Mouse (Mus musculus) liver, embryonic 11.5 days (tissue): Measurements from ENCODE around the gene Ppp2ca. TPM values are rescaled to one million over a fixed set of nuclear protein-coding genes. Genes with fewer than 3 reads are reported as not detected.

Experiments used
- ATAC-seq: fragments of 200-750 bp; cut with Nextera tagmentation; replicated peaks from 2 replicates; pipeline ENCODE4 v1.8.0; 2017; ENCODE audit warnings: moderate number of reproducible peaks, mild to moderate bottlenecking, moderate TSS enrichment, moderate library complexity; ENCODE audit not compliant: low FRiP score
- DNase-seq: peaks from one replicate; pipeline ENCODE4 v3.0.0-alpha.2; 2017; ENCODE audit warnings: low spot score
- H3K27ac ChIP-seq: fragments of 300-500 bp; sonication (generic); 2 replicates; pipeline ENCODE4 v1.5.1; 2014; ENCODE audit warnings: mild to moderate bottlenecking, low read depth, low read length, control low read depth
- H3K27me3 ChIP-seq: fragments of 300-500 bp; sonication (generic); replicated peaks from 2 replicates; pipeline ENCODE4 v1.6.1; 2014; ENCODE audit warnings: low read length, mixed read lengths; ENCODE audit not compliant: control insufficient read depth, insufficient read depth
- H3K36me3 ChIP-seq: fragments of 300-500 bp; sonication (generic); 2 replicates; pipeline ENCODE4 v1.6.1; 2014; ENCODE audit warnings: mild to moderate bottlenecking, low read length, moderate library complexity, mixed read lengths; ENCODE audit not compliant: control insufficient read depth, insufficient read depth
- H3K4me1 ChIP-seq: fragments of 300-500 bp; sonication (generic); replicated peaks from 2 replicates; pipeline ENCODE4 v1.6.1; 2014; ENCODE audit warnings: low read length, mixed read lengths; ENCODE audit not compliant: control insufficient read depth, insufficient read depth
- H3K4me2 ChIP-seq: fragments of 300-500 bp; sonication (generic); 2 replicates; pipeline ENCODE4 v1.6.1; 2014; ENCODE audit warnings: mild to moderate bottlenecking, control low read depth, moderate library complexity
- H3K4me3 ChIP-seq: fragments of 300-500 bp; sonication (generic); 2 replicates; pipeline ENCODE4 v1.5.1; 2014; ENCODE audit warnings: low read depth, low read length, control low read depth
- H3K9ac ChIP-seq: fragments of 300-500 bp; sonication (generic); 2 replicates; pipeline ENCODE4 v1.6.1; 2014; ENCODE audit warnings: low read depth, low read length, control low read depth
- H3K9me3 ChIP-seq: fragments of 300-500 bp; sonication (generic); 2 replicates; pipeline ENCODE4 v1.6.1; 2016; ENCODE audit warnings: low read length, inconsistent platforms, mixed read lengths; ENCODE audit not compliant: control insufficient read depth
- WGBS: fragments of 180-500 bp; shearing (Covaris S2); extraction: QIAGEN DNeasy Blood & Tissue Kit; methylation state at CpG from one replicate; pipeline ENCODE4 v1.1.7; 2014; 5-methylcytosine and 5-hydroxymethylcytosine counted together
- polyA plus RNA-seq: library from polyadenylated mRNA; unstranded; fragments of >200 nt; fragmentation: Nextera tagmentation; extraction: Ambion mirVana; gene quantifications from 2 replicates; pipeline ENCODE4 v1.2.1, GENCODE M21; 2014

Gene Ppp2ca
- polyA plus RNA-seq, 1 experiment from 2014 or later: 69.4 TPM

DNA sequence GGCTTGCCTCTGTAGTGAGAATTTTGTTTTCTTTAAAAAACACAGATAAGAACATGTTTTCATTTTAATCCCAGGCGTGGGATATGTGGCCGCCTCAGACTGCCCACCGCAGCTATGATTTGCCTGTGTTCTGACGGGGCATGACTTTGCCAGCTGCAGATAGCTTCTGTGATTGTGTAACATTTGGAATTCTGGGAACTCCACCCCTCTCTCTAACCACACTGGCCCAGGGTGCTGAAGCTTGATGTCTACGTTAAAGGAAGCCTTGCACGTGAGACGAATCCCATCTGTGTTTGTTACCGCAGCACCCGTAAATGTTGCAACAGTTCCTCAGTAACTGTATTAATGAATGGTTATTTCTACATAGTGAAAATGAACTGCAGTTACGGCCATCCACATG lies 26.7 kb upstream of the Ppp2ca start:
- Histone ChIP-seq H3K4me3 (no peak overlapping the region), H3K4me2 (no peak overlapping the region), H3K27ac (no peak overlapping the region), H3K9me3 (no peaks in the 10 kb centered on the region), H3K27me3 (no peaks in the 10 kb centered on the region), H3K4me1 (peaks cover 23% of the 10 kb centered on the region), H3K9ac (no peak overlapping the region), H3K36me3 (no peaks in the 10 kb centered on the region)
- 57% methylated on average over 10 of the region's 10 CpGs for WGBS
- DNase-seq: no peak
- ATAC-seq: no peak

DNA sequence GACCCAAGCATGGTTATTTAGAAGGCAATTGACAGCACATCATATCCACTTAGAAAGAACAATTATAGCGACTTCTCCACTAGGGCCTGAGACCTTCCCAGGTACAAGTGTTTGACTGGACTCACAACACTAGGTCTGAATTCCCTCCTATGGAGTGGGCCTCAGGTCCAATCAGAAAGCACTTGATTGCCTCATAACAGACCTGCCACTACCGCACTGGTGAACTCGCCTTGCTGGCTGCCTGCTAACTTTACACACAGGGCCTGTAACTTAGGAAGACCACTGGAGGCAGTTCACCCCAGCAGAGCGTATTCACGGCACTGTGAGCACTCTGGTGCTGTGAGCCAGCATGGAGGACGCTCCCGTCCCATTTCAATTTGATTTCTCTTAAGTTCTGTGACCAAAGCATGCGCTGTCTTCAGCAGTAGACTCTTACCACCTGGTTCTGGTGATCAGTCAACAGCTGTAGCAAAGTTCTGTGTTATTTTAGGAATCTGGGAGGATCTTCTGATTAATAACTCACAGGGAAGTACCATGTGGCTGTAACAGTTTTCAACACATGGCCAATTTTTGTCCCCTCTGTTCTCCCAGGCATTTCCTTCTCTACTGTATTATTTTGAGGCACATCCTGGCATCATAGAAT lies 24.8 kb upstream of the Ppp2ca start:
- ATAC-seq: no peak
- H3K9me3 ChIP-seq: no peaks in the 10 kb centered on the region
- H3K9ac ChIP-seq: no peak overlapping the region
- no peak overlapping the region for H3K27ac ChIP-seq
- DNase-seq: no peak
- H3K4me3 ChIP-seq: no peak overlapping the region
- no peak overlapping the region for H3K4me2 ChIP-seq
- WGBS: 73% methylated on average over 8 of the region's 8 CpGs
- peaks cover 23% of the 10 kb centered on the region for H3K4me1 ChIP-seq
- H3K27me3 ChIP-seq: no peaks in the 10 kb centered on the region
- H3K36me3 ChIP-seq: no peaks in the 10 kb centered on the region

DNA sequence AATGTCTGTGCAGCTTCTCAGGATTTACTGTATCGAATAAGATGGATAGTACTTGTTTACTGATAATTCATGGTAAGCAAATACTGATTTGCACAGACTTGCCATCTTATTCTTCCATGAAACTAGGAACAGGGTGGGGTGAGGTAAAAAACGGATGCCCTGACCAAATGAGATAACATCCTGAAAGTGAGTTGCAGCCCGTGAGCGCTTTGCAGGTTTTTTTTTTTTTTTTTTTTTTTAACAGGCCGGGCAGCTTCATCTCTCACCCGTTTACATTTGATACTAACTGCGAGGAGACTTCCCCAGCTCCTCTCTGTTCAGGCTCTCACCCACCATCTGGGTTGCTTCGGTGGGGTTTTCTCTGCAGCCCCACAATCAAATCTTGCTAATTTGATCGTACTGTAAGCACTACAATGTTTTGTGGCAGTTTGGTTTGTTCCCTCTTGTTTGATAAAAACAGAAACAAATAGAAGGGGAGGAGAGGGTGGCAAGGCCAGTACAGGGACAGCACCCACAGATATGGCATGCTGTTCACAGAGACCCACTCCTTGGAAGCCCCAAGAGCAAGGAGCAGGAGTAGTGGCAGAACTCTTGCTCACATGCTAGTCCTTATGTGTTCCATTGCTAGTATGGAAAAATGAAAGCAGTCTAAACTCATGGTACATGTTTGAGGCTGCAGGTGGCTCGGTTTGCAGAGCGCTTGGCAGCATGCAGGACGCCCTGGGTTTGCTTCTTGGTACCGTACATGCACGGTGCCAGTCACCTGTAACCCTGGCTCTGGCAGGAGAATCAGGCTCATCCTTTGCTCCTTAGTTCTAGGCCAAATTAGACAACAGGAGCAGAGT lies 23.6 kb upstream of the Ppp2ca start:
- peaks cover 23% of the 10 kb centered on the region for H3K4me1 ChIP-seq
- peak overlapping the region; percentile 44 for H3K4me2 ChIP-seq
- no peaks in the 10 kb centered on the region for H3K9me3 ChIP-seq
- 40% methylated on average over 14 of the region's 14 CpGs for WGBS
- DNase-seq: no peak
- no peak overlapping the region for H3K4me3 ChIP-seq
- H3K27me3 ChIP-seq: no peaks in the 10 kb centered on the region
- H3K36me3 ChIP-seq: no peaks in the 10 kb centered on the region
- peak overlapping the region; percentile 55 for H3K27ac ChIP-seq
- ATAC-seq: peak; percentile 53; the same call in 1 of the 2 replicates
- no peak overlapping the region for H3K9ac ChIP-seq

DNA sequence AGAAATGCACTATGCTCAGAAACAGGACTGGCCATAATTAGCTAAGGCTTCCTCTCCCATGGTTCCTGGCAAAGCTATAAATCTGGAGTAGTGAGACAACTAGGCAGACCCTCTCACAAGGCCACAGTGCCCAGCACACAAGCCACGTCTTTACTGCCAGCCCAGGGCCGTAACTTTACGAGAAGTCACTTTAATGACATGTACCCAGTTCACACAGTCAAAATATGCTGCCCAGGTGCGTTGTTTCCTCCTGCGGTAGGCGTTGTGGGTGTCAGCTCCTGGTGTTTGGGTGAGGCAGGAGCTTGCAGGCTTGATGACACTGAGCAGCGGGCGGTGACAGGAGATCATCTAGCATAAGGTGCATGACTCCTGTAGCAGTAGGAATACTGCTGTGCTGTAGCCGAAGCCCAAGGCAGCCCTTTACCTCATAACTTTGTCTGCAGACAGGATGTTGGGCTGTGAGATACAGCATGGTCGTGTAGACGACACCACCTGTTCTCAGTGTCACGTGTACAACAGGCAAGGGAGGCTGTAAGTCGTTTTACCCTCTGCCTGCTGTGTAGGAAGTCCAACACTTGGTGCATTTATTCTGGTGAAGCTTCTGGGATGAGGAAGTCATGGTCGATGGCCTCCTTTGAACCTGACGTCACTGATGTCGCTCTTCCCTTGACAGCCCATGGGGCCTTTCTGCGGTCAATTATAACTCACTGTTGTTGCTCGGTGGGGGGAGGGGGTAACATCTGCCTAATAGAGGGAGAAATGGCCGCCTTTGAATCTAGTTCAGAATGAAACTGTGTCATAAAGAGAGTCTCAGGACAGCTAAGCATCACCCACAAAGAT lies 22.5 kb upstream of the Ppp2ca start:
- Histone ChIP-seq H3K27me3 (no peaks in the 10 kb centered on the region), H3K36me3 (no peaks in the 10 kb centered on the region), H3K4me2 (no peak overlapping the region), H3K4me3 (no peak overlapping the region), H3K4me1 (peaks cover 26% of the 10 kb centered on the region), H3K27ac (no peak overlapping the region), H3K9me3 (no peaks in the 10 kb centered on the region), H3K9ac (no peak overlapping the region)
- no peak for ATAC-seq
- 57% methylated on average over 19 of the region's 19 CpGs for WGBS
- DNase-seq: no peak

DNA sequence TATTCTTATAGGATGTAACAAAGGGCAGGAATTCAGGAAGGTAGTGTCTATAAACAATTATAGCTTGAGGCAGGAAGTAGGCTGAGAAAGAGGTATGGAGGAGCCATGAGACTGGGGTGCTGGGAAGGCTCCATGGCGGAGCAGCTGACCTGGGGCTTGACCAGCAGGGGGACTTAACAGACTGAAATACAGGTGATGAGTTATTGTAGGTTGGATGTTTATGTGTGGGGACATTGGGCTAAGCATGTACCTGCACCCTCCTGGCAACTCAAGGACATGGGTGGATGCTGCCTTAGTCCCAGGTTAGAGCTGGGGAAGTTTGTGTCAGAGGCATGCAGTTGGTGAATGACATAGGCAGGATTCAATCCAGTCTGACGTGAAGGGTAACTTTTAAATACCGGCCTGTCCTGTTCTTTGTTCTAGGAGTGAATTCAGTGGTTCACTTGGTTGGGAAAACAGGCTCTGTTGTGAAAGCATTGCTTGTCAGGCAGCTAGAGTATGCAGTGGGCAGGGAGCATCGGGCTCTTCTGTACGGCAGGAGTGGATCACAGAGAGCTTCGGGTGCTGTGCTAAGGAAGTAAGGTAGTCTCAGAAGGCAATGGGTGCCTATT lies 21.6 kb upstream of the Ppp2ca start:
- WGBS: 83% methylated on average over 6 of the region's 6 CpGs
- Histone ChIP-seq H3K4me3 (no peak overlapping the region), H3K9me3 (no peaks in the 10 kb centered on the region), H3K9ac (no peak overlapping the region), H3K27me3 (no peaks in the 10 kb centered on the region), H3K36me3 (no peaks in the 10 kb centered on the region), H3K4me1 (peaks cover 26% of the 10 kb centered on the region), H3K4me2 (no peak overlapping the region), H3K27ac (no peak overlapping the region)
- no peak for ATAC-seq
- no peak for DNase-seq

DNA sequence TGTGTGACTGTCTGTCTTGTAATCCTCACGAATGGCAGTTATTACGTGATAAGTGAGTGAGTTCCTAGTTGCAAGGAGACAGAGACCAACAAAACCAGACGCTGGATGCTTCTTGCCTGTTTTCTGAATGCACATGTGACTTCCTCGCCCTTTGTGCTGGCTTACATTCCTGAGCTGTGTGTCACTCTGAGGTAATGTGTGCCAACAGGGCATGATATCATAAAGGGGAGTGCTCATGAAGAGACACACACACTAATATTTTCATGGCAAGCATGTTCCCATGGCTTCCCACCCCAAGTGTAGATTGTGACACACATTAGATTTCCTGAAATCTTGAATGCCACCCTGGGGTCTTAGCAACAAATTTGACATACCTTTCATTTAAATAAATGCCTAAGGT lies 20.5 kb upstream of the Ppp2ca start:
- H3K36me3 ChIP-seq: no peaks in the 10 kb centered on the region
- H3K27ac ChIP-seq: no peak overlapping the region
- DNase-seq (no peak), ATAC-seq (no peak)
- no peak overlapping the region for H3K9ac ChIP-seq
- H3K4me2 ChIP-seq: no peak overlapping the region
- WGBS: 75% methylated on average over 4 of the region's 4 CpGs
- H3K4me1 ChIP-seq: peaks cover 26% of the 10 kb centered on the region
- no peaks in the 10 kb centered on the region for H3K27me3 ChIP-seq
- H3K9me3 ChIP-seq: no peaks in the 10 kb centered on the region
- H3K4me3 ChIP-seq: no peak overlapping the region

DNA sequence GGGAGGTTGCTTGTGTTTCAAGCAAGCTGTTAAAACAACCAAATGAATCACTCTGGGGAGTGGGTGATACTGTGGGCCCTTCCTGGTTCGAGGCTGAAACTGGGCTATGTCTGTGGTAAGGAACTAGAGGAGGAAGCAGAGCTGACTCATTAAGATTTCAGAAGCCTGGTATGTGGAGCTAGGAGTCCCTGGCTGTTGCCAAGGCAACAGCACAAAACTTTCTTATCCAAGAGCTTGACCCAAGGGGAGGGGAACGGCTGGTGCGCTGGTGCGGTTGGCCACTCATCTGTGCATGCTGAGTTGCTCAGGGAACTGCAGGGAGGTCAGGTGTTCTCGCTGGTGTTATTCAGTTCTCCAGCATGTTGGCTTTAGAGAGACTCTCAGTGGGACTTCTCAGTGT lies 18.5 kb upstream of the Ppp2ca start:
- H3K4me3 ChIP-seq: no peak overlapping the region
- no peak overlapping the region for H3K9ac ChIP-seq
- H3K27me3 ChIP-seq: no peaks in the 10 kb centered on the region
- H3K36me3 ChIP-seq: no peaks in the 10 kb centered on the region
- WGBS: 29% methylated on average over 5 of the region's 5 CpGs
- H3K4me2 ChIP-seq: no peak overlapping the region
- no peak overlapping the region for H3K27ac ChIP-seq
- no peaks in the 10 kb centered on the region for H3K9me3 ChIP-seq
- ATAC-seq (no peak), DNase-seq (no peak)
- H3K4me1 ChIP-seq: peaks cover 16% of the 10 kb centered on the region

DNA sequence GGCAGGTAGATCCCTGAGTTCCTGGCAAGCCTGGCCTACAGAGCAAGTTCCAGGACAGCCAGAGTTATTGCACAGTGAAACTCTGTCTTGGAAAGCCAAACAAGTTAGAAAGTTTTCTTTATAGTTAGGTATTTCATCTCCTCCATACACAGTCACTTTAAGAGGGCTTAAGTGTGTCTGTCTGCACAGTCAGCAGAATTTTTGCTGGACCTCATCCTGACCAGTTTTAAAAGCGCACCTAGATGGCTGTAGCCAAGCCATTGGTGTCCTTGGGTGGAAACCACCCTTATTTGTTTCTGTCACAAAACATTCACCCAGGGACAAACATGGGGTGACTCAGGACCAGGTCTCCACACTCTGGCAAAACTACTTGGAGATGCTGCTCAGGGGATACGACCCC lies 17.8 kb upstream of the Ppp2ca start:
- ATAC-seq: no peak
- H3K4me1 ChIP-seq: peaks cover 11% of the 10 kb centered on the region
- 89% methylated on average over 2 of the region's 2 CpGs for WGBS
- no peaks in the 10 kb centered on the region for H3K36me3 ChIP-seq
- no peak overlapping the region for H3K4me2 ChIP-seq
- no peak overlapping the region for H3K4me3 ChIP-seq
- H3K9ac ChIP-seq: no peak overlapping the region
- no peaks in the 10 kb centered on the region for H3K27me3 ChIP-seq
- no peak for DNase-seq
- H3K27ac ChIP-seq: no peak overlapping the region
- H3K9me3 ChIP-seq: no peaks in the 10 kb centered on the region
